24 mouse cellular contexts compared by ENCODE assay signal in the genomic region with DNA sequence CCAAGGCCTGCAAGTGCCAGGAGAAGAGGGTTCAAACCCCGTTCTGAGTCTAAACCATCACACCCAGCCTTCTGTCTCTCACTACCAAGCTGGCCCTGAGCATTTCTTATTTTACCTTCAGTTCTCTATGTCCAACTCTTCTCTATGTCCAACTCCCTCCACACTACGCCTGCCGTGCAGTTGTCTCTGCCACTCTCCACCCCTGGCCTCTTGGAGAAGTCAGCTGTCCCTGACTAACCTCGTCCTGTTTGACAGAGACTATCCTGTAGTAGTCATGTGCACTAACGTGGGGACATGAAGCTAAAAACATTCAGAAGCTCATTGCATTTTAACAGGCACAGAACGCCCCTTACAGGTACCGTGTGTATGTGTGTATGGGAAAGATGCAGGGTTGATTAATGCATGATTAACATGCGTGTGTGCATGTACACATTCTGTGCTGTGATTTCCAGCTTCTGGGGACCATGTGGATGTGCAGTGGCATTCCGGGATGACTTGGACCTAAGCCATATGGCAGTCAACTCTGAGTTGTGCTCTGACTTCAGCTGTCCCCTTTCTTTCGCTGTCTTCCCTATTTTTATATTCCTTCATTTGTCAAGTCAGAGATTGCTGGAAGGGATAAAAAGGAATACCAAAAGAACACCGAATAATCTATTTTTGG. TPM values are rescaled to one million over a fixed set of nuclear protein-coding genes. Genes with fewer than 3 reads are reported as not detected.
DNase-seq lines count a peak whose midpoint lies in the region; ATAC-seq and TF ChIP-seq lines count a peak whose summit lies in the region.
"Had no signal": no experiment of that assay in that cellular context is flagged by ENCODE, and none has a peak within 500 bp of the region (broad histone marks: within the 10 kb centered on the region; RNA-seq: fewer than 3 reads in every experiment).

No protein-coding gene starts in this region.

- no peaks in the 10 kb centered on the region for H3K9me3 ChIP-seq in limb, embryonic 14.5 days (ENCODE audit: control insufficient read depth, low read length)
- H3K9me3 ChIP-seq: heart, embryonic 12.5 days; kidney, embryonic 15.5 days; midbrain, embryonic 13.5 days had no signal

- intact Hi-C loops in gastrocnemius, adult 2 months (cut with DNase I), result no loop called here

- no peaks in the 10 kb centered on the region for H3K4me1 ChIP-seq in limb, embryonic 14.5 days (ENCODE audit: control insufficient read depth, insufficient read depth, low read length)
- H3K4me1 ChIP-seq: embryonic facial prominence, embryonic 12.5 days; heart, embryonic 12.5 days; kidney, embryonic 15.5 days; megakaryocyte, embryonic 14.5 days had no signal

- H3K27ac ChIP-seq in gastrocnemius, adult 2 months, result peak overlapping the region; percentile 71
- H3K27ac ChIP-seq in limb, embryonic 14.5 days (replicated peaks; ENCODE audit: low read depth, low read length), result no peak overlapping the region
- H3K27ac ChIP-seq: embryonic facial prominence, embryonic 12.5 days; kidney, embryonic 15.5 days; midbrain, embryonic 13.5 days; stomach, postnatal 0 days had no signal

- no peak overlapping the region for H3K4me2 ChIP-seq in limb, embryonic 14.5 days (replicated peaks; ENCODE audit: low read depth, low read length, severe bottlenecking)
- H3K4me2 ChIP-seq: embryonic facial prominence, embryonic 12.5 days; heart, embryonic 12.5 days; kidney, embryonic 15.5 days; midbrain, embryonic 13.5 days had no signal

- peak; percentile 41; the same call in 1 of the 2 replicates for ATAC-seq in limb, embryonic 14.5 days (ENCODE audit: low FRiP score, low read depth)
- ATAC-seq: midbrain, embryonic 13.5 days had no signal

- no peaks in the 10 kb centered on the region for H3K27me3 ChIP-seq in limb, embryonic 14.5 days (ENCODE audit: control insufficient read depth, insufficient read depth, low read length)
- H3K27me3 ChIP-seq: embryonic facial prominence, embryonic 12.5 days; heart, embryonic 12.5 days; kidney, embryonic 15.5 days; megakaryocyte, embryonic 14.5 days; midbrain, embryonic 13.5 days had no signal

- no peak overlapping the region for H3K9ac ChIP-seq in limb, embryonic 14.5 days (ENCODE audit: low read depth, low read length, severe bottlenecking)
- H3K9ac ChIP-seq: embryonic facial prominence, embryonic 12.5 days; heart, embryonic 12.5 days; kidney, embryonic 15.5 days; midbrain, embryonic 13.5 days had no signal

- TF ChIP-seq CTCF in gastrocnemius, adult 2 months (IDR thresholded peaks at IDR 0.05), result no peak

- H3K4me3 ChIP-seq in gastrocnemius, adult 2 months, result peak overlapping the region; percentile 34; the same call in 1 of the 2 replicates
- H3K4me3 ChIP-seq in limb, embryonic 14.5 days (replicated peaks; ENCODE audit: low read length), result no peak overlapping the region
- H3K4me3 ChIP-seq: embryonic facial prominence, embryonic 12.5 days; erythroblast, embryonic 14.5 days; heart, embryonic 12.5 days; kidney, embryonic 15.5 days; megakaryocyte, embryonic 14.5 days; midbrain, embryonic 13.5 days had no signal

- DNase-seq in cerebellum, postnatal 10 days, result peak; percentile 15 to 20
- DNase-seq in cerebellum, postnatal 25 days, result no peak
- peak; percentile 60 for DNase-seq in gastrocnemius, adult 2 months
- no peak for DNase-seq in gastrocnemius, adult 18-20 months (ENCODE audit: low spot score)
- DNase-seq in brain, adult 2 months (ENCODE audit: low read depth, low spot score), result peak; percentile 26
- no peak for DNase-seq in limb, embryonic 14.5 days (ENCODE audit: low spot score)
- no peak for DNase-seq in thymus, postnatal 0 days (ENCODE audit: low spot score)
- DNase-seq in left cerebral cortex, adult 11 months (ENCODE audit: low spot score), result no peak
- DNase-seq: adrenal gland, postnatal 10 days; cerebellum, adult 9-10 months; heart, postnatal 10 days; kidney, adult 11 months; kidney, postnatal 36 days; lung, postnatal 36 days; thymus, adult 2 months had no signal

- H3K36me3 ChIP-seq in limb, embryonic 14.5 days (ENCODE audit: control insufficient read depth, insufficient read depth, low read length), result no peaks in the 10 kb centered on the region
- H3K36me3 ChIP-seq: embryonic facial prominence, embryonic 12.5 days; midbrain, embryonic 13.5 days had no signal

- WGBS in limb, embryonic 14.5 days, result 89% methylated on average over 11 of the region's 11 CpGs

- TF ChIP-seq POLR2A in limb, embryonic 14.5 days (IDR thresholded peaks at IDR 0.05; ENCODE audit: borderline replicate concordance, extremely low read depth, insufficient read depth, insufficient read length), result no peak

RNA-seq across cellular contexts. Expression of a gene that starts 16.3 kb away (rescaled TPM):
- 1 to 10 TPM; 1.8 to 2.5 TPM for total RNA-seq in gastrocnemius, adult 2 months (2021)
- total RNA-seq in gastrocnemius, adult 18-20 months (2021), result 1 to 10 TPM in 1 of 2 experiments, under 1 TPM in 1; 0.84 to 1.1 TPM
- polyA plus RNA-seq in limb, embryonic 14.5 days (2012; rRNA removed), result 10.5 and 11.5 TPM in 2 replicates
- 30.4 and 30.5 TPM in 2 replicates for polyA plus RNA-seq in limb, embryonic 14.5 days (2014; fragmentation: Nextera tagmentation; extraction: Ambion mirVana)
- 0.87 and 1.2 TPM in 2 replicates for polyA plus RNA-seq in thymus, postnatal 0 days (2015; fragmentation: Nextera tagmentation; extraction: Ambion mirVana)
- total RNA-seq: granulocyte monocyte progenitor cell, adult 5-6 weeks; monocyte, adult 5-6 weeks had no signal

Comparison
In these comparisons a context has a peak if more than half of its experiments do, and no peak if none do; other contexts are left out.
1. DNase-seq: peak in cerebellum, postnatal 10 days (2 of 2), gastrocnemius, adult 2 months (single experiment) and brain, adult 2 months (single experiment); none in cerebellum, postnatal 25 days (0 of 2), gastrocnemius, adult 18-20 months (single experiment), limb, embryonic 14.5 days (single experiment), thymus, postnatal 0 days (single experiment) and left cerebral cortex, adult 11 months (single experiment).